Mouse (Mus musculus): Measurements from ENCODE around the gene Ccdc136.

Ccdc136 gene

GRCm38 (mm10) chr6:29394286-29394685, 1.8 kb upstream of the Ccdc136 start:
- DNase-seq (ENCODE audit: low spot score) = no peak

- no peak for DNase-seq (ENCODE audit: low spot score)
Measured at GRCm38 (mm10) chr6:29396714-29397540, 818 bp downstream of the Ccdc136 start.

DNA sequence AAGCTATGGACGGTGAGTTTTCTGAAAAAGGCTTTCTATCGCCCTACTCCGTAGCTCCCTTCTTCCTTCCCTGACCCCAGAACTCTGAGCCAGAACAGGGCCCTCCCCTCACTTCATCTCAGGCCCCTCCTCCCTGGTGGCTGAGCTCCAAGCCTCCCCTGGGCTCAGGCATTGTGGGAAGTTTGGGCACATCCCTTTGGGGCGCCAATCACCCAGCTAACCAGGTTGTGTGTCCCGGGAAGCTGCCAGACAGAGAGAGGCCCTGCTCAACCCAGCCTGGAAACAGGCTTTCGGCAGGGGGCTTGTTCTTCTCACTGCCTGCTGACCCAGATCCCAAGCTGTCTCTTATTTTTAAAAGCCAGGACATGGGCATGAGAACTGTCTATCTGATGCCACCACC, 1.5 kb downstream of the Ccdc136 start:
- peak; percentile 40 for DNase-seq (ENCODE audit: low spot score)

DNA sequence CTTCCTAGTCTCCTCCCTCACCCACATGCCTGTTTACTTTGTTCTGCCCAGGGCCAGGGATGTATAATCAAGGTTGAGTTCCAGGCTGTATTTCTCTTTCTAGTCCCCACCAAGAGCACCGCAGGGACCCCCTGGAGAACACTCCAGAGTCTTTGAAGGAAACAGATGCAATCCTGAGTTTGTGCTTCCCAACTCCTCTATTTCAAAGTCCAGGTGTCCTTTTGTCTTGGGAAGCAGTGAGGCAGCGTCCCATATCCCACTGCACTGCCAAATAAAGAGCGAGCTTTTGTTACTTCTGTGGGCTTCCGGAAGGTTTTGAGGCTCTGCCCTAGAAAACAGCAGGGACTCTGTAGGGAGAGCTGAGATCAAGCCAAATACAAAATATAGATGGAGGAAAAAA, 3.7 kb downstream of the Ccdc136 start:
- DNase-seq (ENCODE audit: low spot score) = no peak

GRCm38 (mm10) chr6:29402693-29403342, 6.7 kb downstream of the Ccdc136 start:
- DNase-seq (ENCODE audit: low spot score) = peak; percentile 39

DNA sequence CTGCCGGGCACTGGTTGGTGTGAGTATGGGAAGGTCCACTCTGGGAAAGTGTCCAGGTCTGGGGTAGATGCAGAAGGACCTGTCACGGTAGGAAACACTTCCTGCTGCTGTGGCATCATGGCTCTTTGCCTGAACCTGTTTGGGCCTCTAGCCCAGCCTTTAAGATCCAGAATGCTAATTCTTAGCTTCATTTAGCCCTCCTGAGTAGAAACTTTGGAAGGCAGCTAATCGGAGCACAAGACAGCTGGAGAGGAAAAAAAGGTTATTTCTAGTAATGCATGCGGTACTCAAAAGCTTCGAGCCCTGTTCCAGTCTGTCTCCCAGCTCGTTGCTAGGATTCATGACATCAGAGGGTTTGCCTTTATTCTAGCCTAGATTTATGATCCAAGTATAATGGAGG, 10.3 kb downstream of the Ccdc136 start:
- DNase-seq (ENCODE audit: low spot score) = no peak

- no peak for DNase-seq (ENCODE audit: low spot score)
Measured at GRCm38 (mm10) chr6:29415446-29415845, 19.3 kb downstream of the Ccdc136 start.

DNA sequence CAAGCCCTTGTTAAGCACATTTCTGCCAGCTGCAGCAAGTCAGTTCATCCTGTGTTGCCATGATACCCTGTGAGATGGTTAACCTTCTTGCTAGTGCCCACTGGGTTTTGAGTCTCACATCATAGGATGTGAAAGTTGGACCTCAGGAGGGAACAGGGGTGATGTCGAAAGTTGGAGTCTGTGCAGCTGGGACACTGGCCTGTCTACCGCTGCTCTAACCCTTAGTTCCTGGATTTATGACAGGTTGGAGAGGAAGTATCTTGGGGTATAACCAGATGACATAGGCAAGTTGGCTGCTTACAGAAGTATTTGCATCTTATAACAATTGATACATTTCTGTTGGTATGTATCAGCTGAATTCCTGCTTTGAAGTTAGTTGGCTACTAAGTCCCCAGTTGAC, 24.5 kb downstream of the Ccdc136 start:
- no peak for DNase-seq (ENCODE audit: low spot score)

DNA sequence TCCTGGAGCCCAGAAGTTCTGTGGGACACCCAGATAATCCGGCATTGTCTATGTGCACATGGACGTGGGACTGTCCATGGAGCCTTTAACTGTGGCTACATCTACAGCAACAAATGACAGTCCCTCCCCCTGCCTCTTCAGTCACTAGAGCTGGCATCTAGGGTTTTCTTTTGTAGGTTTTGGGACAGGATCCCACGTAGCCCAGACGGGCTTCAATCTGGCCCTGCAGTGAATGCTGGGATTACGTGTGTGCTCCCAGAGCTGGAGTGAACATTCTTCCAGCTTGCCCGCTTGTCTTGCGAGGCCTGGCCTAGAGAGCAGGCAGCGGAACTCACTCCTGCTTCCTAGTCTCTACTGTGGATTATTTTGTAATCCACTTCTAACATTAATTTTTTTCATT, 29.0 kb downstream of the Ccdc136 start:
- no peak for DNase-seq (ENCODE audit: low spot score)

DNA sequence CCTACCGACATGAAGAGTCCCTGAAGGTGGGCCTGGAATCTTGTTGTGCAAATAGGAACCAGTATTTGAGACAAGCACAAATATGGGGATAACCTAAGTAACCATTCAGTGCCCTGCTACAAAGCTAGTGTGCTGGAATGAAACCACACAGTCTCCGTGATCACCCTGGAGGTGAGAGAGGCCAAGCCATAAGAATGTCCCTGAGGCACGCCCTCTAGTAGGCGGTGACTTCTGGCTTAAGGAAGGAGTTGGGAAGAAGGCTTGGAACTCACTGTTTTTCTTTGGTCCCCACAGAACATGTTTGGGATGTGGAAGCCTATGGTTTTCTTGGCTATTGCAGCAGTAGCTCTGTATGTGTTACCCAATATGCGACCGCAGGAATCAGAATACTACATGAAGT, 30.2 kb downstream of the Ccdc136 start:
- no peak for DNase-seq (ENCODE audit: low spot score)

DNA sequence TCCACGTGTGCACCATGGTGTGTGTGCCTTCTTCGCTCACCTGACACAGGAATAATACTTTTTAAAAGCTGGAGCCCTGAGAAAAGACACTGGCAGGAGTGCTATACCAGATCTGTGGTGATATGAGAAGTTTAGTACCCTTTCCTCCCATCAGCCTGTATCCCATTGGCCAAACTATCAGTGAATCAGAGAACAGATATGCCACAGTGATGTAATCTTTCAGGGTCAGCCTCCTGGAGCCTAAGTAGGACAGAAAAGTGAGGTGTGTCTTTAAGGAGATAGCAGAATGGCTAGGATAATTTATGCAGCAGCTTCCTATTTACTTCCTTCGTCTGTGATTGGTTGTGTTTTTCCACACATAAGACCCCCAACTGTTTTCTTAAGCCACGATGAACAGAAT, 32.1 kb downstream of the Ccdc136 start:
- DNase-seq (ENCODE audit: low spot score) = no peak

- no peak for DNase-seq (ENCODE audit: low spot score)
Measured at GRCm38 (mm10) chr6:29430681-29431420, 34.7 kb downstream of the Ccdc136 start.

DNA sequence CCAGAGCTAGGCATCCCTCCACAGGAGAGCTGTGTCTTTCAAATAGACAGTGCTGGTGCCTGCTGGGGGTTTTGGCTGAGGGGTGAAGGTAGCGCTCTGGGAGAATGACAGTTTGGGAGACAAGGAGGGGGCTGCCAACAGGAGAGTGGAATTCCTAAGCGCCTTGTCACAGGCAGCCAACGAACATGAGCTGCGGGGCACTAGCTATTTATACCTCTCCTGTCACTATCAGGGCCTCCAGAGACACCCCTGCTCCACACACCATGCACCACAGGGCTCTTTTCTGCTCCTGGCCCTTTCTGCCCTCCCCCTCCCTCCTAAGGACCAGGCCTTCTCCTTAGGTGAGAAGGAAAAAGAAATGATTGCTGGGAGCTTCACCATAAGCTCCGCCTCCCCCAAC, 35.4 kb downstream of the Ccdc136 start:
- DNase-seq (ENCODE audit: low spot score) = no peak

DNA sequence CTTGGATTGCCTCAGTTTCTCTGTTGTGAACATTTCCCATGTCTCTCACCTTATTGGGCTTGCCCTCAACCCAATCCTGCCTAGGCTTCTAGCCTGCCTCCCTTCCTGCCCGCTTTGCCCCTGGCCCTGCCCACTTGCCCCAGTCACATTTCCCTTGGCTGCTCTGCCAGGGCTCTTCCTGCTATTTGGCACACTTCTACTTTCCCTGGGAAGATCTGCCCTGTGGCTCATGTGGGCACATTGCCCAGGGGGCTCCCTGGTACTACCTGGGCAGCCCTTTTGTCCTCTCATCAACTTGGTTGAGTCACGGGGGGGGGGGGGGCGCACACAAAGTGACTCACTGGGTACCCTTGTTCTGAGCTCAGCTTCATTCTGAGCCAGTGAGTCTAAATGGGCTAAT, 36.0 kb downstream of the Ccdc136 start:
- no peak for DNase-seq (ENCODE audit: low spot score)

DNA sequence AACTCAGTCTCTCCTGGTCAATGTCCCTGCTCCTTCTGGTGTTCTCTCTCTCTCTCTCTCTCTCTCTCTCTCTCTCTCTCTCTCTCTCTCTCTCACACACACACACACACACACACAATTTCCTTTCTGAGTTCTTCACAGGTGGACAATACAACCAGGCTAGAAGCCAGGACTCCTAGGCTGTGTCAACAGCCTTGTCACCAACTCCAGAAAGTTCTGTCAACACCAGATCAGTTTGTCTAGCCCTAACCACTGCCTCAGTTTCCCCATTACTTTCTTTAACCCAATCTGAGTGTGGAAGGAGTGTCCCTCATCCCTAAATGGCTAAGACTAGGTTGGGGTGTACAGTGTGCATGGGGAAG, 36.5 kb downstream of the Ccdc136 start:
- no peak for DNase-seq (ENCODE audit: low spot score)

GRCm38 (mm10) chr6:29433038-29433803, 37.1 kb downstream of the Ccdc136 start, which contains the start of gene Flnc:
Gene Flnc, plus strand, starts transcription at chr6:29433256.
- no peak for DNase-seq (ENCODE audit: low spot score)

DNA sequence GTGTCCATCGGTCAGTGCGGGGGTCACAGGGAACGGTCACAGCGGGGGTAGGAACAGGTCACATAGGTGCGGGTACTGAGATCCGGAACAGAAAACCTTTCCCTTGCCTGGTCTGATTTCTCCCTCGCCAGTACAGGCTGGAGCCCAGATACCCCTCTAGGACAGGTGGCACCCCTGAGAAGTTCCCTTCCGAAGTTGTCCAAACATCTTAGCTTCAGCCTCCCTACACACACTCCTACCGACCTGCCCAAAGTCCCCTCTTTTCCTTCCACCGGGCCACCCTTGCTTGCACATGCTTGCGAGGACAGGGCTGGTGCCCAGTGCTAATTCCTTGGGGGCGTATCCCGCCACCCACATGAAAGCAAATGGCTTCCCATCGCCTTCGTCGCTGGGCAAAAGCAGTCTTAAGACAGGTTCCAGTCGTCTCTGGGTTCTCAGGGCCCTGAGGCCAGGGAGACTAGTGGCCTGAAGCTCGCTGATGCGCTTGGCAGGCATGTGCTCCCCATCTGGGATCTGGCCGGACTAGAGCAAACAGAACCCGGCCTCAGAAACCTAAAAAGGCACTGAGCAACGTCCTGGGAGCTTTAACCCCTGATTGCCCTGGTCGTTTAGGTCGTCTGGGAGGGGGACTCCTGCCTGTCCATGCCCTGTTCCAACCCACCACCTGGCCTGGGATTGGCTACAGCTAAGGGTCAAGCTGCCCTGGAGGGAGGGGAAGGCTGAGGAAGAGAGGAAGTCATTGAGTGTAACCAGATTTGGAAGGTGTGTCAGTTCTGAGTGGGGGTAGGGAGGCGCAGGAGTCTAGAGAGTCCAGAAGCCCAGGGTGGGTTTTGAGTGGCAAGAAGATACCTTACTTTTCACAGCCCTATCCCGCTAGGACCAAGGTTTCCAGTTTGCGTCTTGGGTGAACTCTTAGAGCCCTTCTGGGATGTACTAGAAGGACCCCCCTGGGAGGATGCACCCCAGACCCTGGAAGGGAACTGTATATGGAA, 38.0 kb downstream of the Ccdc136 start:
- DNase-seq (ENCODE audit: low spot score) = no peak

GRCm38 (mm10) chr6:29434911-29435691, 39.0 kb downstream of the Ccdc136 start:
- no peak for DNase-seq (ENCODE audit: low spot score)

- no peak for DNase-seq (ENCODE audit: low spot score)
Measured at GRCm38 (mm10) chr6:29435940-29436451, 39.9 kb downstream of the Ccdc136 start.

GRCm38 (mm10) chr6:29436461-29436934, 40.4 kb downstream of the Ccdc136 start:
- DNase-seq (ENCODE audit: low spot score) = peak; percentile 33

Data from layer of hippocampus, adult 11-12 months (tissue).